Mouse (Mus musculus): Measurements from ENCODE around the gene Acta1. TPM values are rescaled to one million over a fixed set of nuclear protein-coding genes. Genes with fewer than 3 reads are reported as not detected.
A peak's percentile ranks its signal among the peaks of the same experiment; 100 is the strongest.

Acta1 gene
- polyA plus RNA-seq, 1 experiment from 2014 or later: 1,020 TPM

- Histone ChIP-seq H3K27me3 (peaks cover 7% of the 10 kb centered on the region; the same call in 1 of the 2 replicates), H3K9me3 (replicated peaks) (no peaks in the 10 kb centered on the region), H3K4me2 (replicated peaks) (no peak overlapping the region), H3K36me3 (no peaks in the 10 kb centered on the region), H3K4me3 (replicated peaks) (no peak overlapping the region), H3K4me1 (peaks cover 13% of the 10 kb centered on the region), H3K27ac (replicated peaks) (no peak overlapping the region), H3K9ac (no peak overlapping the region)
- ATAC-seq (ENCODE audit: insufficient number of reproducible peaks, low FRiP score, low TSS enrichment, low read depth): peak; percentile 65
- 58% methylated on average over 4 of the region's 4 CpGs for WGBS
Observed at GRCm38 (mm10) chr8:123883094-123883493, 11.5 kb downstream of the Acta1 start.

DNA sequence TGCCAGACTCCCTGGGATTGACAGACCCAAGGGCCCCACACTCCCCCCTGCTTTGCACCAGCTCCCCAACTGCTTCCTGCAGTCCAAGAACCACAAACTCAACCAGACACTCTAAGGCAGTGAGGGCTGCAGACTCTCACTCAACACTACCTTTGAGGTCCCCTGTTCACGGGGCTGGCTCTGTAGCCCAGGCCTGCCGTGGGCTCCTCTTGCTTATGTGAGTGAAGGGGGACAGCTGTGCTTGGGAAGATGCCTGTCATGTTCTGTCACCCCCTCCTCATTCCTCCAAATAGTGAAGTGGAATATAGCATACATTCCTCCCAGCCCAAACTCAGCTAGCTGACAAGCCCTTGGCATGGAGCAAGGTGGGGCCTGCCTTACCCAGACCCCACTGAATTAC lies 12.1 kb downstream of the Acta1 start:
- ATAC-seq (ENCODE audit: insufficient number of reproducible peaks, low FRiP score, low TSS enrichment, low read depth): no peak
- H3K9me3 ChIP-seq (replicated peaks): no peaks in the 10 kb centered on the region
- peaks cover 7% of the 10 kb centered on the region; the same call in 1 of the 2 replicates for H3K27me3 ChIP-seq
- H3K4me3 ChIP-seq (replicated peaks): no peak overlapping the region
- H3K4me1 ChIP-seq: peaks cover 13% of the 10 kb centered on the region
- H3K27ac ChIP-seq (replicated peaks): no peak overlapping the region
- H3K36me3 ChIP-seq: no peaks in the 10 kb centered on the region
- H3K4me2 ChIP-seq (replicated peaks): no peak overlapping the region
- no peak overlapping the region for H3K9ac ChIP-seq
- 65% methylated on average over 2 of the region's 2 CpGs for WGBS

DNA sequence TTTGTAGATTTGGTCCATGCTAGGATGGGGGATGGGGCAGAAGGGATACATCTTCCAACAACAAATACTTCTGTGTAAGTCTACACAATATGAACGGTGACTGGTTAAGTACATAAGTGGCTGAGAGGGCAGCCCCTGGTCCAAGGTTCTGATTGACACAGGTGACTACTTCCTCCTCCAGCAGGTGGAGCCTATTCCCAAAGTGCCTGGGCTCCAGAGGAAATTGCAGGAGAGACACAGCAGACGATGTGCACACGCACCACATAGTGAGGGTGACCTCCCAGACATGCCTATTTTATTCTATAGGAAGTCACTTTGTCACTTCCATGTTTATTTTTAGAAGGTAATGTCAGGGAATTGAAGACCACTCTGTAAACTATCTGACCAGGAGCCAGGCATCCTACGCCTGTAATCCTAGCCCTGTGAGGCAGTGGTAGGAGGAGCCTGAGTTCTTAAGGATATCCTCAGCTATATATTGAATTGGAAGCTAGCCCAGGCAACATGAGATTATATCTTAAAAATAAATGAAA lies 13.7 kb downstream of the Acta1 start:
- H3K9ac ChIP-seq: no peak overlapping the region
- WGBS: 32% methylated on average over 4 of the region's 4 CpGs
- H3K36me3 ChIP-seq: no peaks in the 10 kb centered on the region
- H3K4me1 ChIP-seq: peaks cover 13% of the 10 kb centered on the region
- no peak overlapping the region for H3K27ac ChIP-seq (replicated peaks)
- no peak for ATAC-seq (ENCODE audit: insufficient number of reproducible peaks, low FRiP score, low TSS enrichment, low read depth)
- H3K27me3 ChIP-seq: peaks cover 7% of the 10 kb centered on the region; the same call in 1 of the 2 replicates
- no peak overlapping the region for H3K4me2 ChIP-seq (replicated peaks)
- no peaks in the 10 kb centered on the region for H3K9me3 ChIP-seq (replicated peaks)
- no peak overlapping the region for H3K4me3 ChIP-seq (replicated peaks)

- H3K9ac ChIP-seq: no peak overlapping the region
- H3K27me3 ChIP-seq: peaks cover 7% of the 10 kb centered on the region; the same call in 1 of the 2 replicates
- no peak overlapping the region for H3K4me3 ChIP-seq (replicated peaks)
- peaks cover 13% of the 10 kb centered on the region for H3K4me1 ChIP-seq
- no peaks in the 10 kb centered on the region for H3K36me3 ChIP-seq
- H3K27ac ChIP-seq (replicated peaks): no peak overlapping the region
- no peaks in the 10 kb centered on the region for H3K9me3 ChIP-seq (replicated peaks)
- H3K4me2 ChIP-seq (replicated peaks): no peak overlapping the region
- no peak for ATAC-seq (ENCODE audit: insufficient number of reproducible peaks, low FRiP score, low TSS enrichment, low read depth)
- WGBS: 57% methylated on average over 10 of the region's 10 CpGs
Observed at GRCm38 (mm10) chr8:123880271-123880670, 14.3 kb downstream of the Acta1 start.

DNA sequence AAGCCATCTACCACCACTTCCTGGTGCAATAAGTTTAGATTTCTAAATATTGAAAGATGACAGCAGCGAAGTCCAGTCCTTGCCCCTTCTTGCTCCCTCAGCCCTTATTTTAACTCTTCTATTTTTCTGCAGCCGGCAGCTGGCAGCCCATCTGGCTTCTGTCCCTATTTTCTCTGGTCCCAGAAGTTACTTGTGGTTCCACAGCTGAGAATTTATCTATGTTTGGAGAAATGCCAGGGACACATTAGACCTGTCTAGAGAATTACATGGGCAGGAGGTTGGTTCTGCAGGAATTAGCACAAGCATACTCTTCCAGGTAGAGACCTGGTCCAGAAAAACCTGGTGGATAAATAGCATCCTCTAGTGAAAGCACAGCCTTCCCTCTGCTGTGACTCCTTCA lies 16.7 kb downstream of the Acta1 start:
- 50% methylated on average over 2 of the region's 2 CpGs for WGBS
- Histone ChIP-seq H3K27me3 (no peaks in the 10 kb centered on the region; the same call in 1 of the 2 replicates), H3K27ac (replicated peaks) (no peak overlapping the region), H3K4me2 (replicated peaks) (no peak overlapping the region), H3K4me3 (replicated peaks) (no peak overlapping the region), H3K9me3 (replicated peaks) (no peaks in the 10 kb centered on the region), H3K4me1 (0 out of 2 replicates have a peak, but pooled peaks cover 3% of the 10 kb centered on the region), H3K9ac (no peak overlapping the region), H3K36me3 (no peaks in the 10 kb centered on the region)
- ATAC-seq (ENCODE audit: insufficient number of reproducible peaks, low FRiP score, low TSS enrichment, low read depth): no peak

GRCm38 (mm10) chr8:123874324-123874723 lies 20.2 kb downstream of the Acta1 start:
- Histone ChIP-seq H3K27me3 (no peaks in the 10 kb centered on the region; the same call in 1 of the 2 replicates), H3K27ac (replicated peaks) (no peak overlapping the region), H3K4me2 (replicated peaks) (no peak overlapping the region), H3K9me3 (replicated peaks) (no peaks in the 10 kb centered on the region), H3K4me1 (no peaks in the 10 kb centered on the region), H3K9ac (no peak overlapping the region), H3K4me3 (replicated peaks) (no peak overlapping the region), H3K36me3 (no peaks in the 10 kb centered on the region)
- WGBS: 79% methylated on average over 11 of the region's 11 CpGs
- no peak for ATAC-seq (ENCODE audit: insufficient number of reproducible peaks, low FRiP score, low TSS enrichment, low read depth)

DNA sequence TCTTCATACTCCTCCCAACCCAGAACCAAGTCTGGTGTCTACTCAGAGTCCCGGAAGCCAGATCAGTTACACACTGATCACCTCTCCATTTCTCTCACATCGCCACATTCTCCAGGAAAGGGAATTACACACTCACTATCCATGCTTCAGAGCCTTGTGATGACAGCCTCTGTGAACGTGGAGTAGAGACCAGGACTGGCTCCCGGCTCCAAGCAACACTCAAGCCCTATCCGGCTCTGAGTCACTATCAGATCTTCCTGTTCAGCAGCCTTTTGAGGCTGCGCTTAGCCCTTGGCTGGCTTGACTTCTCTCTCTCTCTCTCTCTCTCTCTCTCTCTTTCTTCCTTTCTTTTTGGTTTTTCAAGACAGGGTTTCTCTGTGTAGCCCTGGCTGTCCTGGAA lies 21.2 kb downstream of the Acta1 start:
- Histone ChIP-seq H3K4me2 (replicated peaks) (no peak overlapping the region), H3K4me1 (no peaks in the 10 kb centered on the region), H3K9me3 (replicated peaks) (no peaks in the 10 kb centered on the region), H3K4me3 (replicated peaks) (no peak overlapping the region), H3K27ac (replicated peaks) (no peak overlapping the region), H3K36me3 (no peaks in the 10 kb centered on the region), H3K27me3 (no peaks in the 10 kb centered on the region), H3K9ac (no peak overlapping the region)
- no peak for ATAC-seq (ENCODE audit: insufficient number of reproducible peaks, low FRiP score, low TSS enrichment, low read depth)
- 72% methylated on average over 6 of the region's 6 CpGs for WGBS

GRCm38 (mm10) chr8:123872048-123872447 lies 22.5 kb downstream of the Acta1 start:
- Histone ChIP-seq H3K4me2 (replicated peaks) (no peak overlapping the region), H3K27me3 (no peaks in the 10 kb centered on the region), H3K36me3 (no peaks in the 10 kb centered on the region), H3K9me3 (replicated peaks) (no peaks in the 10 kb centered on the region), H3K4me1 (no peaks in the 10 kb centered on the region), H3K27ac (replicated peaks) (no peak overlapping the region), H3K9ac (no peak overlapping the region), H3K4me3 (replicated peaks) (no peak overlapping the region)
- ATAC-seq (ENCODE audit: insufficient number of reproducible peaks, low FRiP score, low TSS enrichment, low read depth): no peak
- 40% methylated on average over 9 of the region's 9 CpGs for WGBS

DNA sequence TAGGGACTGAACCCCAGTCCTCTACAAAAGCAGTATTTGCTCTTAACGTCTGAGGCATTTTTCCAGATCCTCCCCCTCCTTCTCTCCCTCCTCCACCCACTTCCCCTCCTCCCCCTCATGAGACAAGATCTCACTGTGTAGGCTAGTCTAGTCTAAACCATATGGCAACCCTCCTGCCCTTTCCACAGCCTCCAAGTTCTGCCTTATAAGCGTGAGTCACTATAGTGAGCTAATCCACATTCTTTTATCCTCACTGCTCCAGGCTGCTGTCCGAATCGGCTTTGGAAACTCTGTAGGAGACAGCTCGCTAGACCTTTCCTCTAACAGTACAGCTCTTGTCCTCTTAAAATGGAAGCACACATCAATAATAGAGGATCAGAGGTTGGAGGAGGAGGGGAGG lies 27.6 kb downstream of the Acta1 start:
- Histone ChIP-seq H3K27ac (replicated peaks) (no peak overlapping the region), H3K9me3 (replicated peaks) (no peaks in the 10 kb centered on the region), H3K4me1 (no peaks in the 10 kb centered on the region), H3K36me3 (no peaks in the 10 kb centered on the region), H3K4me3 (replicated peaks) (no peak overlapping the region), H3K27me3 (peaks cover 5% of the 10 kb centered on the region; the same call in 1 of the 2 replicates), H3K4me2 (replicated peaks) (no peak overlapping the region), H3K9ac (no peak overlapping the region)
- WGBS: 12% methylated on average over 5 of the region's 5 CpGs
- no peak for ATAC-seq (ENCODE audit: insufficient number of reproducible peaks, low FRiP score, low TSS enrichment, low read depth)

- WGBS: 75% methylated on average over 7 of the region's 7 CpGs
- Histone ChIP-seq H3K4me3 (replicated peaks) (no peak overlapping the region), H3K9me3 (replicated peaks) (no peaks in the 10 kb centered on the region), H3K27me3 (peaks cover 13% of the 10 kb centered on the region; the same call in 1 of the 2 replicates), H3K36me3 (no peaks in the 10 kb centered on the region), H3K27ac (replicated peaks) (no peak overlapping the region), H3K4me2 (replicated peaks) (no peak overlapping the region), H3K9ac (no peak overlapping the region), H3K4me1 (no peaks in the 10 kb centered on the region)
- ATAC-seq (ENCODE audit: insufficient number of reproducible peaks, low FRiP score, low TSS enrichment, low read depth): no peak
Observed at GRCm38 (mm10) chr8:123865786-123866185, 28.8 kb downstream of the Acta1 start.

- WGBS: 65% methylated on average over 4 of the region's 4 CpGs
- Histone ChIP-seq H3K27ac (replicated peaks) (no peak overlapping the region), H3K36me3 (no peaks in the 10 kb centered on the region), H3K9ac (no peak overlapping the region), H3K27me3 (peaks cover 19% of the 10 kb centered on the region; the same call in 1 of the 2 replicates), H3K4me2 (replicated peaks) (peak overlapping the region; percentile 94), H3K4me3 (replicated peaks) (peak overlapping the region; percentile 64), H3K9me3 (replicated peaks) (no peaks in the 10 kb centered on the region), H3K4me1 (peaks cover 13% of the 10 kb centered on the region)
- no peak for ATAC-seq (ENCODE audit: insufficient number of reproducible peaks, low FRiP score, low TSS enrichment, low read depth)
Observed at GRCm38 (mm10) chr8:123860386-123860785, 34.2 kb downstream of the Acta1 start.

GRCm38 (mm10) chr8:123859648-123860259 lies 34.8 kb downstream of the Acta1 start, which contains the start of gene Ccsap:
Ccsap (minus strand) TSS chr8:123860209.
- ATAC-seq (ENCODE audit: insufficient number of reproducible peaks, low FRiP score, low TSS enrichment, low read depth): peak; percentile 39
- Histone ChIP-seq H3K4me1 (peaks cover 13% of the 10 kb centered on the region), H3K27me3 (peaks cover 19% of the 10 kb centered on the region; the same call in 1 of the 2 replicates), H3K27ac (replicated peaks) (peak within 1 kb of the TSS; percentile 66), H3K4me3 (replicated peaks) (peak within 1 kb of the TSS; percentile 64), H3K9ac (peak within 1 kb of the TSS; percentile 65), H3K9me3 (replicated peaks) (no peaks in the 10 kb centered on the region), H3K4me2 (replicated peaks) (peak within 1 kb of the TSS; percentile 94), H3K36me3 (no peaks in the 10 kb centered on the region)
- under 1% methylated on average over 48 of the region's 48 CpGs for WGBS

Measured in embryonic facial prominence, embryonic 15.5 days (tissue).